Mouse (Mus musculus) embryo, embryonic 11 days (tissue): ENCODE results near the gene Ghitm.

Source experiments
- DNase-seq: peaks from one replicate; pipeline ENCODE4 v3.0.0-alpha.2; 2015

Gene Ghitm

GRCm38 (mm10) chr14:37102484-37102883 lies 32.6 kb downstream of the Ghitm start:
- no peak for DNase-seq

GRCm38 (mm10) chr14:37101531-37101930 lies 33.5 kb downstream of the Ghitm start:
- DNase-seq: no peak

GRCm38 (mm10) chr14:37097956-37098530 lies 37.0 kb downstream of the Ghitm start, which contains the start of gene Cdhr1:
Cdhr1 (minus strand) TSS chr14:37098347.
- DNase-seq: peak; percentile 61

- no peak for DNase-seq
These were observed 39.5 kb downstream of the Ghitm start for GRCm38 (mm10) chr14:37095556-37095955.

GRCm38 (mm10) chr14:37094436-37094835 lies 40.6 kb downstream of the Ghitm start:
- DNase-seq: no peak

- DNase-seq: no peak
These were observed 51.3 kb downstream of the Ghitm start for GRCm38 (mm10) chr14:37083755-37084154.

- no peak for DNase-seq
These were observed 54.3 kb downstream of the Ghitm start for GRCm38 (mm10) chr14:37080724-37081123.
